Mouse (Mus musculus) B cell, adult (primary cell): Measurements from ENCODE around the gene 2610318N02Rik. TPM values are rescaled to one million over a fixed set of nuclear protein-coding genes. Genes with fewer than 3 reads are reported as not detected.

Experiments
- total RNA-seq: library from RNA; stranded (reverse); gene quantifications from 4 replicates; pipeline ENCODE4 v1.2.4, GENCODE M21; 2023; ENCODE audit not compliant: inconsistent age

The 2610318N02Rik gene
- total RNA-seq: 10.3 to 17.8 TPM (median 12.8 TPM) in 4 replicates

GRCm38 (mm10) chr16:17124871-17125520 is at the start of gene 2610318N02Rik:
Gene 2610318N02Rik, minus strand, starts transcription at chr16:17125167.

DNA sequence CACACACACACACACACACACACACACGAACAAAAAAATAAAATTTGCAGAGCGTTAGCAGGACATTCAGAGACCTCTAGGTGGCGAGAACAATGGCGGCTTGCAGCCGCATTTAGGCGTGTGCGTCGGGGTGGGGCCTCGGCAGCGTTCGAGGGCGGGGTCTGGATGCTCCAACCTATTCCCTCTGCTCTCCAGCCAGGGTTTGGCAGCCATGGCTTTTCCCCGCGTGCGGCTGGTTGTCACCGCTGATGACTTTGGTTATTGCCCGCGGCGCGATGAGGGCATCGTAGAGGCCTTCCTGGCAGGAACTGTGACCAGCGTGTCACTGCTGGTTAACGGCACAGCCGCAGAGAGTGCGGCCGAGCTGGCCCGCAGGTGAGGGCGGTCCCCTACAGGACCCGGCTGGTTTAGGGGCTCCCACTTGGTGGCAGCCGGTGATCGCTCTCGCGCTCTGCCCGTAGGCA is 21.8 kb upstream of the 2610318N02Rik start, which contains the start of gene Ccdc116:
Gene Ccdc116, minus strand, starts transcription at position 458 of the 464 bp plus-strand sequence.

GRCm38 (mm10) chr16:17144339-17144738 is 19.4 kb upstream of the 2610318N02Rik start, which contains the start of gene Ydjc:
Gene Ydjc, plus strand, starts transcription at chr16:17144621.

GRCm38 (mm10) chr16:17132089-17132905 is 7.3 kb upstream of the 2610318N02Rik start, which contains the start of gene Sdf2l1:
Gene Sdf2l1, minus strand, starts transcription at chr16:17132383.

DNA sequence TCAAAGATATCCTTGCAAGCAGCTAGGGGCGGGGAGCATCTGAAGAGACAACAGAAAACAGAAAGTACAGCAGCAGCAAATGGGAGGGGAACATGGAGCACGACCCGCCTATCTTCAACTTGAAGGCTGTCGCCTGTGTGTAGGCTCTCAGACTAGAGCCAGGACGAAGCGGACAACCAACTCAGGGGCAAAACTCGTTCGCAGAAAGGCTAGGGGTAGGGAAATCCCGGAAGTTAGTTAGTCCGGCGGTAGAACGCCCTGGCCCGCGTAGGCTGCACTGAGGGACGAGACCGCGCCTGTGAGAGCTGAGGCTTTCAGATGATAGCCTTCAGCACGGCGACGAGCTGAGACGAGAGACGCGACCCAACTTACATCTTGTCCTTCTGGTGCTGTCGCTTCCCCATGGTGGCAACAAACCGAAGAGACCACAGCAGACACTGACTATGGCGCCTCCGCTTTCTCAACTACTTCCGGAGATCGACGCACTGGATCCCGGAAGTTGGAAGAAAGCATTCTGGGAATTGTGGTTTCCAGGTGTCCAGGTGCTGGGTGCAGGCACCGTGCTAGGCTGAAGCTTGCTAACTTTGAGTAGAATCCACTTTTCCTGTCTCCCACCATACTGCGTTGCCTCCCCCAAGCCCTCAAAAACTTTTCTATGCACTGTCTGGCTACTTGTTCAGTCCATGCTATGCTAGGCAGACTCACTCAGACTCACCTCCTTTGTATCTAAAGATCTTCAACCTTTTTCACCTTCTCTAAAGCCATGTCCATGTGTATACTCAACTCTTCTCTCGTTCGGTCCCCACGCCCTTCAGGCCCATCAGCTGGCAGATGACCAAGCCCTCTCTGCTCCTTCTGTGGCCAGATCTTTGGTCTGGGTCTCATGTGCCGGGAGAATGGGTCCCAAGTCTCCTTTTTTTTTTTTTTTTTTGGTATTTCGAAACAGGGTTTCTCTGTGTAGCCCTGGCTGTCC is 13.9 kb downstream of the 2610318N02Rik start, which contains the start of gene Ppil2:
Gene Ppil2, minus strand, starts transcription at position 487 of the 973 bp plus-strand sequence.

GRCm38 (mm10) chr16:17069511-17070443 is 55.2 kb downstream of the 2610318N02Rik start, which contains the start of gene Ypel1:
Gene Ypel1, plus strand, starts transcription at chr16:17069696.

Other genes starting within 250 kb of the 2610318N02Rik start
- 11.6 to 14.9 TPM (median 13.6 TPM) in 4 replicates for gene Ppm1f, start 228.7 kb downstream of the 2610318N02Rik start, total RNA-seq
- gene Mapk1, start 141.8 kb downstream of the 2610318N02Rik start, total RNA-seq: 174 to 192 TPM (median 182 TPM) in 4 replicates
- 0.74 to 3.2 TPM (median 0.79 TPM) in 4 replicates for gene Ypel1, start 55.5 kb downstream of the 2610318N02Rik start, total RNA-seq
- 103 to 114 TPM (median 113 TPM) in 4 replicates for gene Ppil2, start 13.9 kb downstream of the 2610318N02Rik start, total RNA-seq
- 25.8 to 37.4 TPM (median 28.3 TPM) in 4 replicates for gene Sdf2l1, start 7.2 kb upstream of the 2610318N02Rik start, total RNA-seq
- 1.9 to 3.8 TPM (median 2.9 TPM) in 4 replicates for gene Ydjc, start 19.5 kb upstream of the 2610318N02Rik start, total RNA-seq
- 1.7 to 3.1 TPM (median 2.2 TPM) in 4 replicates for gene Ccdc116, start 22.1 kb upstream of the 2610318N02Rik start, total RNA-seq
- 96.3 to 124 TPM (median 113 TPM) in 4 replicates for gene Ube2l3, start 77.5 kb upstream of the 2610318N02Rik start, total RNA-seq
- gene Rimbp3, start 83.4 kb upstream of the 2610318N02Rik start, total RNA-seq: 0.10 to 0.22 TPM (median 0.15 TPM) in 4 replicates
- 3.5 to 3.8 TPM (median 3.5 TPM) in 4 replicates for gene Hic2, start 108.4 kb upstream of the 2610318N02Rik start, total RNA-seq
- gene Tmem191c, start 150.9 kb upstream of the 2610318N02Rik start, total RNA-seq: 8.1 to 13.8 TPM (median 11.9 TPM) in 4 replicates
- gene Serpind1, start 206.2 kb upstream of the 2610318N02Rik start, total RNA-seq: not detected in 4 replicates